Mouse (Mus musculus): ENCODE results near the gene Mtnr1a. TPM values are rescaled to one million over a fixed set of nuclear protein-coding genes. Genes with fewer than 3 reads are reported as not detected.

Gene Mtnr1a
- polyA plus RNA-seq (2015; fragmentation: Nextera tagmentation; extraction: Ambion mirVana) = not detected in 2 replicates

DNA sequence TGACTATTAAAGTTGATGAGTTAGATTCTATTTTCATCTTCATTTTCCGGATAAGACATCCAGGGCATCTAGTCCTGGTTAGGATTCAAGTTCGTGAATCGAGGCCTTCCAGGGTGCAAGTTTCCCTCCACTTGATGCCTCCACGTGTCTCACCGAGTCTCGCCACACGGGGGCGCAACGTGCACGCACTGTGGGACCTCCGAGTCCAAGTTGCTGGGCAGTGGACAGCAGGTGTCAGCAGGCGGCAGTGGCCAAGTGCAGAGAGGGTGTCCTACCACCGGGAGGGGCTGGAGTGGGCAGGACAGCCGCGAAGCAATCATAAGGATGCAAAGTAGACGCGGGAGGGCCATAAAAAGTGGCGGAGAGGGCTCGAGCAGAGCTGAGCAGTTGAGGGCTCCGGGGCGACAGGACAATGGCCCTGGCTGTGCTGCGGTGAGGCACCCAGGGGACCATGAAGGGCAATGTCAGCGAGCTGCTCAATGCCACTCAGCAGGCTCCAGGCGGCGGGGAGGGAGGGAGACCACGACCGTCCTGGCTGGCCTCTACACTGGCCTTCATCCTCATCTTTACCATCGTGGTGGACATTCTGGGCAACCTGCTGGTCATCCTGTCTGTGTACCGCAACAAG is at the start of gene Mtnr1a:
Mtnr1a (plus strand) TSS at position 379 of the 628 bp plus-strand sequence.
- ATAC-seq (ENCODE audit: low read depth) = peak; percentile 70
- Histone ChIP-seq H3K4me1 (ENCODE audit: control insufficient read depth, low read depth, low read length) (no peaks in the 10 kb centered on the region), H3K27me3 (ENCODE audit: control insufficient read depth, insufficient read depth, low read depth, low read length) (no peaks in the 10 kb centered on the region), H3K27ac (ENCODE audit: low read length) (no peak within 1 kb of the TSS), H3K4me3 (ENCODE audit: low read depth, low read length) (no peak within 1 kb of the TSS), H3K9ac (ENCODE audit: low read depth, low read length) (no peak within 1 kb of the TSS), H3K36me3 (ENCODE audit: control insufficient read depth, insufficient read depth) (no peaks in the 10 kb centered on the region), H3K4me2 (ENCODE audit: low read depth, low read length) (peak within 1 kb of the TSS; percentile 44; the same call in 1 of the 2 replicates), H3K9me3 (replicated peaks; ENCODE audit: control insufficient read depth, low read length) (no peaks in the 10 kb centered on the region)
- WGBS (ENCODE audit: insufficient replicate concordance) = 8% methylated on average over 29 of the region's 29 CpGs

- H3K4me2 ChIP-seq (ENCODE audit: low read depth, low read length) = no peak overlapping the region
- peaks cover under 1% of the 10 kb centered on the region for H3K9me3 ChIP-seq (replicated peaks; ENCODE audit: control insufficient read depth, low read length)
- H3K9ac ChIP-seq (ENCODE audit: low read depth, low read length) = no peak overlapping the region
- no peak overlapping the region for H3K27ac ChIP-seq (ENCODE audit: low read length)
- ATAC-seq (ENCODE audit: low read depth) = no peak
- H3K4me1 ChIP-seq (ENCODE audit: control insufficient read depth, low read depth, low read length) = no peaks in the 10 kb centered on the region
- H3K4me3 ChIP-seq (ENCODE audit: low read depth, low read length) = no peak overlapping the region
- no peaks in the 10 kb centered on the region for H3K27me3 ChIP-seq (ENCODE audit: control insufficient read depth, insufficient read depth, low read depth, low read length)
- H3K36me3 ChIP-seq (ENCODE audit: control insufficient read depth, insufficient read depth) = peaks cover 10% of the 10 kb centered on the region
- 77% methylated on average over 5 of the region's 5 CpGs for WGBS (ENCODE audit: insufficient replicate concordance)
Observed at GRCm38 (mm10) chr8:45019241-45019640, 49.7 kb upstream of the Mtnr1a start.

- H3K27me3 ChIP-seq (ENCODE audit: control insufficient read depth, insufficient read depth, low read depth, low read length) = no peaks in the 10 kb centered on the region
- no peak for ATAC-seq (ENCODE audit: low read depth)
- H3K4me2 ChIP-seq (ENCODE audit: low read depth, low read length) = no peak overlapping the region
- WGBS (ENCODE audit: insufficient replicate concordance) = 72% methylated on average over 5 of the region's 5 CpGs
- H3K36me3 ChIP-seq (ENCODE audit: control insufficient read depth, insufficient read depth) = peaks cover 14% of the 10 kb centered on the region
- H3K4me3 ChIP-seq (ENCODE audit: low read depth, low read length) = no peak overlapping the region
- peaks cover 9% of the 10 kb centered on the region for H3K9me3 ChIP-seq (replicated peaks; ENCODE audit: control insufficient read depth, low read length)
- no peak overlapping the region for H3K27ac ChIP-seq (ENCODE audit: low read length)
- H3K9ac ChIP-seq (ENCODE audit: low read depth, low read length) = no peak overlapping the region
- H3K4me1 ChIP-seq (ENCODE audit: control insufficient read depth, low read depth, low read length) = no peaks in the 10 kb centered on the region
Observed at GRCm38 (mm10) chr8:45021171-45021570, 47.8 kb upstream of the Mtnr1a start.

- Histone ChIP-seq H3K4me1 (ENCODE audit: control insufficient read depth, low read depth, low read length) (no peaks in the 10 kb centered on the region), H3K27me3 (ENCODE audit: control insufficient read depth, insufficient read depth, low read depth, low read length) (no peaks in the 10 kb centered on the region), H3K9ac (ENCODE audit: low read depth, low read length) (no peak overlapping the region), H3K4me3 (ENCODE audit: low read depth, low read length) (no peak overlapping the region), H3K9me3 (replicated peaks; ENCODE audit: control insufficient read depth, low read length) (peaks cover 9% of the 10 kb centered on the region), H3K36me3 (ENCODE audit: control insufficient read depth, insufficient read depth) (peaks cover 17% of the 10 kb centered on the region), H3K4me2 (ENCODE audit: low read depth, low read length) (no peak overlapping the region), H3K27ac (ENCODE audit: low read length) (no peak overlapping the region)
- whole genome bisulfite sequencing (ENCODE audit: insufficient replicate concordance) = 80% methylated on average over 21 of the region's 21 CpGs
- no peak for ATAC-seq (ENCODE audit: low read depth)
Observed at GRCm38 (mm10) chr8:45021911-45022665, 46.8 kb upstream of the Mtnr1a start.

DNA sequence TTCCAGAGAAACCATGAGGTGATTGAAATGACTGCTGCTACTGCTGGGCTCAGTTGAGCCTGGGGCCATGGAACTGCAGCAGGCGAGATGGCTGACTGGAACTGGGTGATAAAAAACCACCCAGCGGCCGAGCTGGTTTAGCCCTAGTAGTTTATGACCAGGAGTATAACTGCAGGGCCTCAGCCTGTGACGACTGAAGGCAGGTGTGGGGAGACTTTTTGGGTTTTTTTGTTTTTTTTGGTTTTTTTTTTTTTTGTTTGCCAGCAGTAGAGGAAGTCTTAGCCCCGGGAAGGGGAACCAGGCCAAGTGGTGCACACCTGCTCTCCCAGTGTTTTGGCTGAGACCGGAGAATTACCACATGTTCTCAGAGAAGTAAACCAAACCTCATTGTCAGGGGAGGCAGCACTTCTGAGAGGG is 40.8 kb upstream of the Mtnr1a start:
- Histone ChIP-seq H3K4me1 (ENCODE audit: control insufficient read depth, low read depth, low read length) (no peaks in the 10 kb centered on the region), H3K27ac (ENCODE audit: low read length) (no peak overlapping the region), H3K4me2 (ENCODE audit: low read depth, low read length) (no peak overlapping the region), H3K27me3 (ENCODE audit: control insufficient read depth, insufficient read depth, low read depth, low read length) (no peaks in the 10 kb centered on the region), H3K4me3 (ENCODE audit: low read depth, low read length) (no peak overlapping the region), H3K9ac (ENCODE audit: low read depth, low read length) (no peak overlapping the region), H3K36me3 (ENCODE audit: control insufficient read depth, insufficient read depth) (peaks cover 13% of the 10 kb centered on the region), H3K9me3 (replicated peaks; ENCODE audit: control insufficient read depth, low read length) (peaks cover 9% of the 10 kb centered on the region)
- no peak for ATAC-seq (ENCODE audit: low read depth)
- WGBS (ENCODE audit: insufficient replicate concordance) = 56% methylated on average over 6 of the region's 6 CpGs

DNA sequence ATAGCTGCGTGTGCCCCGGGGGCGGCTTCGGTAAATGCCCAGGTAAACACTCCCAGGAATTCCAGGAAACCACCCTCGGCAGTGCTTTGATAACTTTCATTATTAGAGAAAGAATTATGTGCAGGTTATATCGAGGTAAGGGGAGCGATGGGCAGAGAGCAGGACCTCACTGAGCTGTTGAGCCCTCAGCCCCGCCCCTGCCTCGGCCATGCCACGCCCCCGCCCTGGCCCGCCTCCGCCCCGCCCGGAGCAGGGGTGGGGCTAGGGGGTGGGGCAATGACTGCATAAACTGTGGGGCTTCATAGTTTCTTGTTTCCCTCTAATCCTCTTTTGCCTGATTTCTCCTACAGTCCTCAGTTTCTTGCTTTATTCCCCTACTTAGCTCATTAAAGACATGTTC is 30.6 kb upstream of the Mtnr1a start:
- H3K4me2 ChIP-seq (ENCODE audit: low read depth, low read length) = no peak overlapping the region
- 61% methylated on average over 15 of the region's 15 CpGs for WGBS (ENCODE audit: insufficient replicate concordance)
- peaks cover 6% of the 10 kb centered on the region; the same call in 1 of the 2 replicates for H3K9me3 ChIP-seq (replicated peaks; ENCODE audit: control insufficient read depth, low read length)
- ATAC-seq (ENCODE audit: low read depth) = no peak
- H3K9ac ChIP-seq (ENCODE audit: low read depth, low read length) = no peak overlapping the region
- no peaks in the 10 kb centered on the region for H3K27me3 ChIP-seq (ENCODE audit: control insufficient read depth, insufficient read depth, low read depth, low read length)
- H3K4me1 ChIP-seq (ENCODE audit: control insufficient read depth, low read depth, low read length) = no peaks in the 10 kb centered on the region
- no peak overlapping the region for H3K4me3 ChIP-seq (ENCODE audit: low read depth, low read length)
- H3K27ac ChIP-seq (ENCODE audit: low read length) = no peak overlapping the region
- H3K36me3 ChIP-seq (ENCODE audit: control insufficient read depth, insufficient read depth) = peaks cover 12% of the 10 kb centered on the region

DNA sequence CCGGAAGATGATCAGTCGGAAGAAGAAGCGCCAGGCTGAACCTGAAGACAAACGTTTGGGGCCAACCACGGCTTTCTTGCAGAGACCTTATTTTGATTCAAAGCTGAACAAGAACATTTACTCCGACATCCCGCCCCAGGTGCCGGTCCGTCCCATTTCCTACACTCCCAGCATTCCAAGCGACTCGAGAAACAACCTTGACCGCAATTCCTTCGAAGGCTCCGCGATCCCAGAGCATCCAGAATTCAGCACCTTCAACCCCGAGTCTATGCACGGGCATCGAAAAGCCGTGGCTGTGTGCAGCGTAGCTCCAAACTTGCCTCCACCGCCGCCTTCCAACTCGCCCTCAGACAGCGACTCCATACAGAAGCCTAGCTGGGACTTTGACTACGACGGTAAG is 24.8 kb upstream of the Mtnr1a start:
- Histone ChIP-seq H3K4me2 (ENCODE audit: low read depth, low read length) (no peak overlapping the region), H3K4me3 (ENCODE audit: low read depth, low read length) (no peak overlapping the region), H3K9ac (ENCODE audit: low read depth, low read length) (no peak overlapping the region), H3K27ac (ENCODE audit: low read length) (no peak overlapping the region), H3K36me3 (ENCODE audit: control insufficient read depth, insufficient read depth) (peaks cover 7% of the 10 kb centered on the region), H3K4me1 (ENCODE audit: control insufficient read depth, low read depth, low read length) (no peaks in the 10 kb centered on the region), H3K27me3 (ENCODE audit: control insufficient read depth, insufficient read depth, low read depth, low read length) (no peaks in the 10 kb centered on the region), H3K9me3 (replicated peaks; ENCODE audit: control insufficient read depth, low read length) (peaks cover 4% of the 10 kb centered on the region; the same call in 1 of the 2 replicates)
- 84% methylated on average over 26 of the region's 26 CpGs for WGBS (ENCODE audit: insufficient replicate concordance)
- ATAC-seq (ENCODE audit: low read depth) = no peak

DNA sequence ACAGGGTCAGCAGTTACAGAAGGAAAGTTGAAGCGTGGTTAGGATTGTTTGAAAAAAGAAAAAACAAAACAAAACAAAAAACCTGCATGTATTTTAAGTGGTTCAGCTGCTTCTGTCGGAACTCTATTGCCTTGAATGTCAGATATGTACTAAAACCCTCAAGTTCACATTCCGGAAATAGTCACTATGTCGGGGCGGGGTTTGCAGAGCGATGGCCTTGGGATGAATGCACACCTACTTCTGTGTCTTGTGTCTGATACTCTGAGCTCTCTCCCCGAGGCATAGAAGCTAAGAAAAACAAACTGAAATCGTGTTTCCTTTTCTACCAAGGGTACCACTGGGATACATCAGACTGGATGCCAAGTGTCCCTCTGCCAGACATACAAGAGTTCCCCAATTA is 18.5 kb upstream of the Mtnr1a start:
- no peak for ATAC-seq (ENCODE audit: low read depth)
- H3K27ac ChIP-seq (ENCODE audit: low read length) = no peak overlapping the region
- H3K36me3 ChIP-seq (ENCODE audit: control insufficient read depth, insufficient read depth) = no peaks in the 10 kb centered on the region
- H3K4me2 ChIP-seq (ENCODE audit: low read depth, low read length) = no peak overlapping the region
- 67% methylated on average over 8 of the region's 8 CpGs for WGBS (ENCODE audit: insufficient replicate concordance)
- H3K4me1 ChIP-seq (ENCODE audit: control insufficient read depth, low read depth, low read length) = no peaks in the 10 kb centered on the region
- no peak overlapping the region for H3K9ac ChIP-seq (ENCODE audit: low read depth, low read length)
- H3K27me3 ChIP-seq (ENCODE audit: control insufficient read depth, insufficient read depth, low read depth, low read length) = no peaks in the 10 kb centered on the region
- no peaks in the 10 kb centered on the region for H3K9me3 ChIP-seq (replicated peaks; ENCODE audit: control insufficient read depth, low read length)
- H3K4me3 ChIP-seq (ENCODE audit: low read depth, low read length) = no peak overlapping the region

GRCm38 (mm10) chr8:45051236-45051635 is 17.7 kb upstream of the Mtnr1a start:
- Histone ChIP-seq H3K9ac (ENCODE audit: low read depth, low read length) (no peak overlapping the region), H3K4me2 (ENCODE audit: low read depth, low read length) (no peak overlapping the region), H3K9me3 (replicated peaks; ENCODE audit: control insufficient read depth, low read length) (no peaks in the 10 kb centered on the region), H3K4me3 (ENCODE audit: low read depth, low read length) (no peak overlapping the region), H3K4me1 (ENCODE audit: control insufficient read depth, low read depth, low read length) (no peaks in the 10 kb centered on the region), H3K36me3 (ENCODE audit: control insufficient read depth, insufficient read depth) (no peaks in the 10 kb centered on the region), H3K27ac (ENCODE audit: low read length) (no peak overlapping the region), H3K27me3 (ENCODE audit: control insufficient read depth, insufficient read depth, low read depth, low read length) (no peaks in the 10 kb centered on the region)
- no peak for ATAC-seq (ENCODE audit: low read depth)
- WGBS (ENCODE audit: insufficient replicate concordance) = 87% methylated on average over 30 of the region's 30 CpGs
